In the genomic region with DNA sequence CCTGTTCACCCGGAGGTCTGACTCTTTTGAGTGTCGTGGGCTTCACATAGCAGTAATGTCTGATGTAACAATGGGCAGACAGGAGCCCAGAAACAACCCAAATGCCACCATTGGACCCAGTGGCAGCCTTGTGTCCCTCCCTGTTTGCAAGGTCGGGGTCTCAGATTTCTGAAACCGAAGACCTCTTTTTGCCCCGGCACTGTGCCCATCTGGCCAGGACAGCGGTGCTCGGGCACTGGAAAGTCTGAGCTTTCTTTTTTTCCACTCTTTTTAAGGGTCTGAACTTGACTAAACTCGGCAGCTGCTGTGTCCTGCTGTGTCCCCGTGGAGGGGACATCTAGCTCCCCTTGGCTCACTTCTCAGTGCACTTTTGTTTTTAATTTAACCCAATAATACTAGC, we compare ENCODE assay signal across 27 mouse cellular contexts.
A peak's percentile ranks its signal among the peaks of the same experiment; 100 is the strongest.
DNase-seq lines count a peak whose midpoint lies in the region; ATAC-seq and TF ChIP-seq lines count a peak whose summit lies in the region.
"Had no signal": no experiment of that assay in that cellular context is flagged by ENCODE, and none has a peak within 500 bp of the region (broad histone marks: within the 10 kb centered on the region; RNA-seq: fewer than 3 reads in every experiment).

No protein-coding gene starts in this region.

- no peak overlapping the region for H3K27ac ChIP-seq in kidney, embryonic 16.5 days (ENCODE audit: low read length)
- peak overlapping the region; percentile 16; the same call in 1 of the 2 replicates for H3K27ac ChIP-seq in testis, adult 2 months (ENCODE audit: control insufficient read depth, insufficient read depth, low read depth, low read length)
- H3K27ac ChIP-seq: embryonic facial prominence, embryonic 13.5 days; forebrain, embryonic 13.5 days; heart, adult 2 months; left cerebral cortex, adult 2 months; midbrain, embryonic 10.5 days; stomach, embryonic 15.5 days had no signal

- H3K9ac ChIP-seq in kidney, embryonic 16.5 days (replicated peaks; ENCODE audit: low read length) = no peak overlapping the region
- H3K9ac ChIP-seq: embryonic facial prominence, embryonic 13.5 days; forebrain, embryonic 13.5 days; hindbrain, embryonic 13.5 days; liver, postnatal 0 days; stomach, embryonic 15.5 days had no signal

- TF ChIP-seq POLR2A in testis, adult 2 months (IDR thresholded peaks at IDR 0.05; ENCODE audit: control insufficient read depth, low read depth, low read length) = no peak

- DNase-seq in kidney, adult 18-20 months = no peak
- no peak for DNase-seq in testis, postnatal 10 days (ENCODE audit: low spot score)
- peak; percentile 36 for DNase-seq in gastrocnemius, postnatal 25 days
- no peak for DNase-seq in retina, postnatal 1 day
- DNase-seq in thymus, postnatal 0 days (ENCODE audit: low spot score) = no peak
- DNase-seq: adrenal gland, adult 8-10 months; B cell, adult 2 months; cerebellum, adult 2 months; cerebellum, postnatal 25 days; heart, adult 2 months; heart, postnatal 36 days; kidney, adult 2 months; liver, postnatal 0 days; lung, postnatal 10 days; right cerebral cortex, adult 18-20 months; right cerebral cortex, postnatal 4 days; thymus, adult 2 months had no signal

- peak; percentile 70; the same call in 1 of the 2 replicates for ATAC-seq in kidney, embryonic 16.5 days (ENCODE audit: low FRiP score, low TSS enrichment)
- ATAC-seq: forebrain, embryonic 13.5 days; inflammation-experienced regulatory T-cells, adult 6 months; liver, postnatal 0 days had no signal

- WGBS in kidney, embryonic 16.5 days = 30% methylated on average over 9 of the region's 9 CpGs

- no peak for TF ChIP-seq CTCF in testis, adult 2 months (IDR thresholded peaks at IDR 0.05; ENCODE audit: control insufficient read depth, insufficient read depth, insufficient replicate concordance, low read depth, low read length)

- H3K9me3 ChIP-seq in kidney, embryonic 16.5 days (ENCODE audit: low read length) = no peaks in the 10 kb centered on the region
- H3K9me3 ChIP-seq: embryonic facial prominence, embryonic 13.5 days; forebrain, embryonic 13.5 days; hindbrain, embryonic 13.5 days; midbrain, embryonic 10.5 days; stomach, embryonic 15.5 days had no signal

- no peak overlapping the region for H3K4me3 ChIP-seq in kidney, embryonic 16.5 days (ENCODE audit: low read length)
- no peak overlapping the region for H3K4me3 ChIP-seq in testis, adult 2 months (ENCODE audit: control insufficient read depth, low read depth, low read length)
- H3K4me3 ChIP-seq: embryonic facial prominence, embryonic 13.5 days; forebrain, embryonic 13.5 days; heart, adult 2 months; hindbrain, embryonic 13.5 days; left cerebral cortex, adult 2 months; midbrain, embryonic 10.5 days; stomach, embryonic 15.5 days had no signal

- no peaks in the 10 kb centered on the region for H3K36me3 ChIP-seq in kidney, embryonic 16.5 days (ENCODE audit: insufficient read depth, low read length)
- no peaks in the 10 kb centered on the region for H3K36me3 ChIP-seq in testis, adult 2 months (ENCODE audit: control insufficient read depth, insufficient read depth, low read length)
- H3K36me3 ChIP-seq: embryonic facial prominence, embryonic 13.5 days; hindbrain, embryonic 13.5 days; midbrain, embryonic 10.5 days; stomach, embryonic 15.5 days had no signal

- H3K27me3 ChIP-seq in kidney, embryonic 16.5 days (ENCODE audit: insufficient read depth, low read length) = no peaks in the 10 kb centered on the region
- no peaks in the 10 kb centered on the region for H3K27me3 ChIP-seq in testis, adult 2 months (ENCODE audit: control insufficient read depth, insufficient read depth, low read length)
- H3K27me3 ChIP-seq: embryonic facial prominence, embryonic 13.5 days; forebrain, embryonic 13.5 days; hindbrain, embryonic 13.5 days; stomach, embryonic 15.5 days had no signal

- peaks cover 8% of the 10 kb centered on the region; the same call in 1 of the 2 replicates for H3K4me1 ChIP-seq in kidney, embryonic 16.5 days (ENCODE audit: insufficient read depth, low read length)
- no peaks in the 10 kb centered on the region; the same call in none of the 2 replicates for H3K4me1 ChIP-seq in testis, adult 2 months (ENCODE audit: control insufficient read depth, insufficient read depth, low read length)

- H3K4me2 ChIP-seq in kidney, embryonic 16.5 days (replicated peaks; ENCODE audit: low read depth, low read length) = no peak overlapping the region
- H3K4me2 ChIP-seq: embryonic facial prominence, embryonic 13.5 days; forebrain, embryonic 13.5 days; hindbrain, embryonic 13.5 days; liver, embryonic 11.5 days; stomach, embryonic 15.5 days had no signal
